Mouse (Mus musculus): ENCODE measurements around the gene Ss18l1.

GRCm38 (mm10) chr2:180027768-180028167 is 14.5 kb upstream of the Ss18l1 start:
- TF ChIP-seq TAL1 (IDR thresholded peaks at IDR 0.05; ENCODE audit: low read length): no peak
- no peak for TF ChIP-seq GATA1 (IDR thresholded peaks at IDR 0.05; ENCODE audit: low read length)
